Mouse (Mus musculus) telencephalon, adult 2 months (tissue): ENCODE data around the gene Ripply1.
"Not testable (repeated sequence)": the region's sequence is repeated elsewhere in the genome, so short reads cannot be mapped to it uniquely, and the experiment has no call there.

Experiments
- DNase-seq: peaks from one replicate; pipeline ENCODE4 v3.0.0-alpha.2; 2011; ENCODE audit warnings: low read depth, low spot score

Gene Ripply1

GRCm38 (mm10) chrX:139780988-139781387, 1.2 kb downstream of the Ripply1 start:
- no peak for DNase-seq

- no peak for DNase-seq
Observed at GRCm38 (mm10) chrX:139779401-139779800, 2.8 kb downstream of the Ripply1 start.

- no peak for DNase-seq
Observed at GRCm38 (mm10) chrX:139778886-139779285, 3.3 kb downstream of the Ripply1 start.

GRCm38 (mm10) chrX:139777357-139777756, 4.8 kb downstream of the Ripply1 start:
- DNase-seq = no peak

GRCm38 (mm10) chrX:139775084-139775612, 7.0 kb downstream of the Ripply1 start:
- no peak for DNase-seq

- DNase-seq = no peak
Observed at GRCm38 (mm10) chrX:139774309-139775083, 7.7 kb downstream of the Ripply1 start.

- DNase-seq = no peak
Observed at GRCm38 (mm10) chrX:139769975-139770637, 12.0 kb downstream of the Ripply1 start.

- DNase-seq = no peak
Observed at GRCm38 (mm10) chrX:139762546-139762945, 19.6 kb downstream of the Ripply1 start.

- not testable (repeated sequence) for DNase-seq
Observed at GRCm38 (mm10) chrX:139758634-139759033, 23.5 kb downstream of the Ripply1 start.

- DNase-seq = no peak
Observed at GRCm38 (mm10) chrX:139751855-139752254, 30.3 kb downstream of the Ripply1 start.

GRCm38 (mm10) chrX:139737066-139737465, 45.1 kb downstream of the Ripply1 start:
- no peak for DNase-seq

GRCm38 (mm10) chrX:139730541-139730940, 51.6 kb downstream of the Ripply1 start:
- no peak for DNase-seq
